Mouse (Mus musculus): ENCODE data around the gene Rbfox3. TPM values are rescaled to one million over a fixed set of nuclear protein-coding genes. Genes with fewer than 3 reads are reported as not detected.

Gene Rbfox3
- polyA plus RNA-seq, 1 experiment: 0.03 TPM

GRCm38 (mm10) chr11:118456937-118457336 is 454.5 kb downstream of the Rbfox3 start:
- Histone ChIP-seq H3K4me3 (replicated peaks) (peak overlapping the region; percentile 15), H3K9me3 (peaks cover 12% of the 10 kb centered on the region; the same call in 1 of the 2 replicates), H3K27me3 (replicated peaks) (peaks cover 6% of the 10 kb centered on the region), H3K36me3 (replicated peaks; ENCODE audit: low read length) (no peaks in the 10 kb centered on the region), H3K4me1 (peaks cover 59% of the 10 kb centered on the region)
- TF ChIP-seq FLI1 (IDR thresholded peaks at IDR 0.05; ENCODE audit: low read length) (no peak), GATA1 (IDR thresholded peaks at IDR 0.05; ENCODE audit: borderline replicate concordance, low read length) (no peak)

GRCm38 (mm10) chr11:118455788-118456187 is 455.6 kb downstream of the Rbfox3 start:
- H3K36me3 ChIP-seq (replicated peaks; ENCODE audit: low read length): no peaks in the 10 kb centered on the region
- H3K27me3 ChIP-seq (replicated peaks): peaks cover 9% of the 10 kb centered on the region
- TF ChIP-seq GATA1 (IDR thresholded peaks at IDR 0.05; ENCODE audit: borderline replicate concordance, low read length) (no peak), FLI1 (IDR thresholded peaks at IDR 0.05; ENCODE audit: low read length) (no peak)
- H3K9me3 ChIP-seq: peaks cover 9% of the 10 kb centered on the region; the same call in 1 of the 2 replicates
- H3K4me1 ChIP-seq: peaks cover 60% of the 10 kb centered on the region
- no peak overlapping the region for H3K4me3 ChIP-seq (replicated peaks)

DNA sequence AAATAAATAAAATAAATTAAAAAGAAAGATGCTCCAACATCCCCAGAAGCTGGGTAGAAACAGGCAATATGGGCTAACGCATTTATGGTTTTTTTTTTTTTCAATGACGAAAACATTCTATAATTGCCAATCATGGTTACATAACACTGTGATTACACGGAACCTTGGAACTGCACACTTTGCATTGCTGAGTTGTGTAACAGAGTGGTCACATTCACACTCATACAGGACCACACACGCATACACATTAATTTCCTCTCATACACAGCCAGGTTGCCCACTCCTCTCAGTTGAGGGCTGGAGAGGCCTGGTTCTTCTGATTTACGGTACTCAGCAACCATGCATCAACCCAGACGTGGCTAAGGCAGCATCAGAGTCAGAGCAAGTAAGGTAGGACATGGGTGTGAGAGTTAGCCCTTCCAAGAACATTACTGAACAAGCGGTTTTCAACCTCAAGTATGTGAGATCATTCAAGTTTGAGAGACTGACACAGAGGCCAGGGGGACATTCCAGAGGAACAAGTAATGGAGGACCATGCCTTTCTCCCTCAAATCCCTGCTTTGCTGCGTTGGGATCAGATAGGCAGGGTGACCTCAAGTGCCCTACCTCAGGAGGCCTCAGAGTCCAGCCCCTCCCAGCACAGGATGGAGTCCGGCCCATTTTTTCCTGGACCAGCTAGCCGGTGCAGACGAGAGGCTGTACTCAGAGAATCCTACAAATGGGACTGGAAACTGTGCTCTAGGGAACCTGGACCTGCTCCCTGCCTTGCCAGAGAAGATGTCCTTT is 457.3 kb downstream of the Rbfox3 start:
- no peak for TF ChIP-seq GATA1 (IDR thresholded peaks at IDR 0.05; ENCODE audit: borderline replicate concordance, low read length)
- H3K4me3 ChIP-seq (replicated peaks): no peak overlapping the region
- H3K27me3 ChIP-seq (replicated peaks): peaks cover 12% of the 10 kb centered on the region
- peaks cover 67% of the 10 kb centered on the region for H3K4me1 ChIP-seq
- 0 out of 2 replicates have a peak, but pooled peaks cover 4% of the 10 kb centered on the region for H3K9me3 ChIP-seq
- H3K36me3 ChIP-seq (replicated peaks; ENCODE audit: low read length): no peaks in the 10 kb centered on the region

- Histone ChIP-seq H3K36me3 (replicated peaks; ENCODE audit: low read length) (no peaks in the 10 kb centered on the region), H3K4me1 (peaks cover 70% of the 10 kb centered on the region), H3K4me3 (replicated peaks) (no peak overlapping the region), H3K9me3 (0 out of 2 replicates have a peak, but pooled peaks cover 4% of the 10 kb centered on the region), H3K27me3 (replicated peaks) (peaks cover 20% of the 10 kb centered on the region)
- no peak for TF ChIP-seq GATA1 (IDR thresholded peaks at IDR 0.05; ENCODE audit: borderline replicate concordance, low read length)
- no peak for TF ChIP-seq FLI1 (IDR thresholded peaks at IDR 0.05; ENCODE audit: low read length)
Measured at GRCm38 (mm10) chr11:118452955-118453354, 458.4 kb downstream of the Rbfox3 start.

DNA sequence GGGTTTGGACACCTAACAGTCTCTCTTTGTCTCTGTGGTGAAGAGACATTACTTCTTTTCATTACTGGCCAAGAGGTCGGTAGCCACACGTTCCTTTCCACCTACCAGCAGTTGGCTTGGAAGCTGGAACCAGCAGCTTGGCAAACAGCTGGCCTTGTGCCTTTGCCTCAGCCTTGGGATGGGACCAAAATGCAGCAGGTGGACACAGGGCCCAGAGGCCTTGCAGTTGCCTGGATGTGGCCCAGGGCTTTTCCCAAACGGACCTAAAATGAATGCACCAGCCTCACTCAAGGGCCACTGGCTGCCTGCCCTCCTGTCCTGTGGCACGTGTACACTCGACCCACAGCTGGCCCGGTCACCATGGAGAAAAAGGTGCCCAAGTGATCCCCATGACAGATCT is 460.2 kb downstream of the Rbfox3 start:
- TF ChIP-seq FLI1 (IDR thresholded peaks at IDR 0.05; ENCODE audit: low read length) (no peak), GATA1 (IDR thresholded peaks at IDR 0.05; ENCODE audit: borderline replicate concordance, low read length) (no peak)
- Histone ChIP-seq H3K9me3 (0 out of 2 replicates have a peak, but pooled peaks cover 4% of the 10 kb centered on the region), H3K4me1 (peaks cover 74% of the 10 kb centered on the region), H3K4me3 (replicated peaks) (no peak overlapping the region), H3K36me3 (replicated peaks; ENCODE audit: low read length) (no peaks in the 10 kb centered on the region), H3K27me3 (replicated peaks) (peaks cover 22% of the 10 kb centered on the region)

GRCm38 (mm10) chr11:118448385-118448784 is 463.0 kb downstream of the Rbfox3 start:
- H3K36me3 ChIP-seq (replicated peaks; ENCODE audit: low read length): no peaks in the 10 kb centered on the region
- H3K27me3 ChIP-seq (replicated peaks): peaks cover 37% of the 10 kb centered on the region
- H3K4me1 ChIP-seq: peaks cover 63% of the 10 kb centered on the region
- no peak overlapping the region for H3K4me3 ChIP-seq (replicated peaks)
- H3K9me3 ChIP-seq: 0 out of 2 replicates have a peak, but pooled peaks cover 2% of the 10 kb centered on the region
- TF ChIP-seq FLI1 (IDR thresholded peaks at IDR 0.05; ENCODE audit: low read length) (no peak), GATA1 (IDR thresholded peaks at IDR 0.05; ENCODE audit: borderline replicate concordance, low read length) (no peak)

- H3K4me3 ChIP-seq (replicated peaks): no peak overlapping the region
- peaks cover 61% of the 10 kb centered on the region for H3K4me1 ChIP-seq
- TF ChIP-seq GATA1 (IDR thresholded peaks at IDR 0.05; ENCODE audit: borderline replicate concordance, low read length): no peak
- no peak for TF ChIP-seq FLI1 (IDR thresholded peaks at IDR 0.05; ENCODE audit: low read length)
- H3K9me3 ChIP-seq: no peaks in the 10 kb centered on the region
- peaks cover 40% of the 10 kb centered on the region for H3K27me3 ChIP-seq (replicated peaks)
- no peaks in the 10 kb centered on the region for H3K36me3 ChIP-seq (replicated peaks; ENCODE audit: low read length)
Measured at GRCm38 (mm10) chr11:118447346-118447745, 464.1 kb downstream of the Rbfox3 start.

DNA sequence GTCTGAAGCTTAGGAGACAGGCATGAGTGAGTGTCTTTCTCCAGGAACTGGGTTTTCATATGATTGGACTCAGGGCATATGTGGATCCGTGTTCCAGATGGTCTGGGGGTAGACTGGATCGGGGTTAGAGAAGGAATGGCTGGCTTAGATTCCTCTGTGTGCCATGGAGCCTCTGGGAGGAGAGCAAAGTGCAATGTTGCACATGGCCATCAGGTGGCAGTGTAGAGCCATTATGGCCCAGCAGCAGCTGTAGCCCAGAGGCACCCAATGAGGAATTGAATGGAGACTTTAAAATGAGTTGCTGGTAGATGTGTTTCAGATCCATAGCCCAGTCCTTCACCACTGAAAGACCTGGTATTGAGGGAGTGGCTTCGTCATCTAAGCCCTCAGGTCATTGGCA is 465.6 kb downstream of the Rbfox3 start:
- TF ChIP-seq GATA1 (IDR thresholded peaks at IDR 0.05; ENCODE audit: borderline replicate concordance, low read length): no peak
- TF ChIP-seq FLI1 (IDR thresholded peaks at IDR 0.05; ENCODE audit: low read length): no peak

GRCm38 (mm10) chr11:118443201-118443970 is 468.0 kb downstream of the Rbfox3 start:
- no peaks in the 10 kb centered on the region for H3K36me3 ChIP-seq (replicated peaks; ENCODE audit: low read length)
- H3K4me1 ChIP-seq: peaks cover 53% of the 10 kb centered on the region
- peaks cover 36% of the 10 kb centered on the region for H3K27me3 ChIP-seq (replicated peaks)
- H3K9me3 ChIP-seq: no peaks in the 10 kb centered on the region
- no peak overlapping the region for H3K4me3 ChIP-seq (replicated peaks)
- TF ChIP-seq GATA1 (IDR thresholded peaks at IDR 0.05; ENCODE audit: borderline replicate concordance, low read length) (no peak), FLI1 (IDR thresholded peaks at IDR 0.05; ENCODE audit: low read length) (no peak)

More for the DNA sequence above, 465.6 kb downstream of the Rbfox3 start:
- H3K4me3 ChIP-seq (replicated peaks): no peak overlapping the region
- H3K9me3 ChIP-seq: no peaks in the 10 kb centered on the region
- H3K4me1 ChIP-seq: peaks cover 55% of the 10 kb centered on the region
- H3K36me3 ChIP-seq (replicated peaks; ENCODE audit: low read length): no peaks in the 10 kb centered on the region
- peaks cover 40% of the 10 kb centered on the region for H3K27me3 ChIP-seq (replicated peaks)

GRCm38 (mm10) chr11:118442691-118443090 is 468.7 kb downstream of the Rbfox3 start:
- H3K27me3 ChIP-seq (replicated peaks): peaks cover 34% of the 10 kb centered on the region
- H3K4me3 ChIP-seq (replicated peaks): no peak overlapping the region
- no peaks in the 10 kb centered on the region for H3K9me3 ChIP-seq
- no peaks in the 10 kb centered on the region for H3K36me3 ChIP-seq (replicated peaks; ENCODE audit: low read length)
- H3K4me1 ChIP-seq: peaks cover 53% of the 10 kb centered on the region
- no peak for TF ChIP-seq GATA1 (IDR thresholded peaks at IDR 0.05; ENCODE audit: borderline replicate concordance, low read length)
- no peak for TF ChIP-seq FLI1 (IDR thresholded peaks at IDR 0.05; ENCODE audit: low read length)

Other genes starting within 250 kb of the Rbfox3 start
- gene Enpp7, start 76.6 kb upstream of the Rbfox3 start, polyA plus RNA-seq (2012; ENCODE audit: insufficient read depth, low replicate concordance): not detected in 2 replicates
- 0.46 TPM in 1 of 2 replicates, not detected in the other for gene Cbx2, start 111.4 kb upstream of the Rbfox3 start, polyA plus RNA-seq (2012; ENCODE audit: insufficient read depth, low replicate concordance)
- 2.7 and 7.4 TPM in 2 replicates for gene Cbx8, start 129.4 kb upstream of the Rbfox3 start, polyA plus RNA-seq (2012; ENCODE audit: insufficient read depth, low replicate concordance)
- 49.2 and 111 TPM in 2 replicates for gene Cbx4, start 174.6 kb upstream of the Rbfox3 start, polyA plus RNA-seq (2012; ENCODE audit: insufficient read depth, low replicate concordance)